Mouse (Mus musculus) liver, postnatal 0 days (tissue): ENCODE measurements around the gene Ccdc187.

Source experiments
- CTCF ChIP-seq: sonication (generic); IDR thresholded peaks from 2 replicates; pipeline ENCODE4 v1.5.1; 2016; ENCODE audit warnings: antibody characterized with exemption, low read depth
- EP300 ChIP-seq: IDR thresholded peaks from 2 replicates; pipeline ENCODE4 v1.6.1; 2016; ENCODE audit warnings: antibody characterized with exemption, low read depth, mild to moderate bottlenecking

GRCm38 (mm10) chr2:26311936-26312335 lies 17.6 kb upstream of the Ccdc187 start:
- no peak for TF ChIP-seq CTCF
- no peak for TF ChIP-seq EP300
